Comparison of ENCODE assay signal across 9 mouse cellular contexts in the genomic region with DNA sequence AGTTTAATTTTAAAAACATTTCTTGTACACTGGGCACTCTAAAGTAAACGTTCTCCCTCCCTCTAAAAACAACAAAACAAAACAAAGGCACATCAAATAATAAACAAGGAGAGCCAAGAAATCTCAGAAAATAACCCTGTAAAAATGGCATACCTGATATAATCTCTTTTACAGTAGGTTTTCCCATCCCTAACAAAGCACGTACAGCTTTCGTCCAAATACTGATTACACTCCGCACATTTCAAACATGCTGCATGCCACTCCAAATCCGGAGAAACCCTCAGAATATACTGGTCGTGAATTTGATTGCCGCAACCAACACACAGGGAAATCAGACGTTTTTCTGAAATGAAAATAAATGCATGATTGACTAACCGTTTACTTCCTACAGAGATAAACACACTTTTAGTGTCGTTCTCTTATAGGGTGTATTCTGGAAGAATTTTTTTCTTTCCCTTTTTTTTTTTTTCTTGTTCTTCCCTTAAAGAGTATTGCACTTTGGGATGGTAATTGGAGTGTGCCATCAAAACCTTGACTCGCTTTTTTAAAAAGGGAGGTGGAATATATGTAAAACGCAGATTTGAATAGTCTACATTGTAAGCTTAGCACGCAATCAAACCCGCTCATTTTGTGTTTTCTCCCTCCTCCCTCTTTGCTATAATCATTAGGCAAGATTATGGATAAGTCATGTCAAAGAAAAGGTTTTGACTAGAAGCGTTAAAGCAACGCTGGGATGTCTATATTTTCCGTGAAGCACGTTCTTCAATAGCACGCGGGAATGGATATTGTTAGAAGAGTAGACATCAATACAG. TPM values are rescaled to one million over a fixed set of nuclear protein-coding genes. Genes with fewer than 3 reads are reported as not detected.
DNase-seq lines count a peak whose midpoint lies in the region; ATAC-seq and TF ChIP-seq lines count a peak whose summit lies in the region.
"Had no signal": no experiment of that assay in that cellular context is flagged by ENCODE, and none has a peak within 500 bp of the region (broad histone marks: within the 10 kb centered on the region; RNA-seq: fewer than 3 reads in every experiment).

No protein-coding gene starts in this region.

- peaks cover 92% of the 10 kb centered on the region for H3K27me3 ChIP-seq in heart, embryonic 13.5 days (replicated peaks)
- H3K27me3 ChIP-seq in embryonic facial prominence, embryonic 12.5 days = peaks cover 61% of the 10 kb centered on the region
- peaks cover 78% of the 10 kb centered on the region for H3K27me3 ChIP-seq in hindbrain, embryonic 15.5 days
- no peaks in the 10 kb centered on the region for H3K27me3 ChIP-seq in myocyte (ENCODE audit: control insufficient read depth, insufficient read depth, insufficient read length)

- H3K9me3 ChIP-seq in heart, embryonic 13.5 days = no peaks in the 10 kb centered on the region
- no peaks in the 10 kb centered on the region for H3K9me3 ChIP-seq in embryonic facial prominence, embryonic 12.5 days
- no peaks in the 10 kb centered on the region for H3K9me3 ChIP-seq in hindbrain, embryonic 15.5 days

- intact Hi-C loops in heart, postnatal 10 days (cut with DNase I) = no loop called here

- peak overlapping the region; percentile 71 for H3K9ac ChIP-seq in heart, embryonic 13.5 days
- peak overlapping the region; percentile 33; the same call in 1 of the 2 replicates for H3K9ac ChIP-seq in embryonic facial prominence, embryonic 12.5 days
- no peak overlapping the region for H3K9ac ChIP-seq in hindbrain, embryonic 15.5 days

- no peak overlapping the region for H3ac ChIP-seq in myocyte (ENCODE audit: control insufficient read depth, insufficient read length)

- peak overlapping the region; percentile 98 for H3K4me2 ChIP-seq in heart, embryonic 13.5 days
- peak overlapping the region; percentile 83 for H3K4me2 ChIP-seq in embryonic facial prominence, embryonic 12.5 days (replicated peaks)
- H3K4me2 ChIP-seq in hindbrain, embryonic 15.5 days = no peak overlapping the region
- H3K4me2 ChIP-seq in myocyte (ENCODE audit: low read depth) = peak overlapping the region; percentile 72

- no peaks in the 10 kb centered on the region for H3K79me2 ChIP-seq in myocyte (ENCODE audit: control insufficient read depth, insufficient read depth)

- peak overlapping the region; percentile 69 for H3K4me3 ChIP-seq in heart, embryonic 13.5 days
- H3K4me3 ChIP-seq in embryonic facial prominence, embryonic 12.5 days = peak overlapping the region; percentile 48
- H3K4me3 ChIP-seq in hindbrain, embryonic 15.5 days = peak overlapping the region; percentile 3; the same call in 1 of the 2 replicates
- peak overlapping the region; percentile 44 for H3K4me3 ChIP-seq in myocyte

- no peak for TF ChIP-seq POLR2A in myocyte (IDR thresholded peaks at IDR 0.05; ENCODE audit: insufficient read length, low read depth)

- no peaks in the 10 kb centered on the region for H3K36me3 ChIP-seq in heart, embryonic 13.5 days
- no peaks in the 10 kb centered on the region for H3K36me3 ChIP-seq in embryonic facial prominence, embryonic 12.5 days
- H3K36me3 ChIP-seq in hindbrain, embryonic 15.5 days = no peaks in the 10 kb centered on the region
- no peaks in the 10 kb centered on the region for H3K36me3 ChIP-seq in myocyte (ENCODE audit: control insufficient read depth, insufficient read depth)

- no peak for DNase-seq in heart, postnatal 10 days
- DNase-seq in frontal cortex, postnatal 14 days (ENCODE audit: low spot score in 2 of 2) = no peak
- no peak for DNase-seq in cerebellum, adult 11-12 months
- DNase-seq: kidney, adult 9 months had no signal

- WGBS in heart, embryonic 13.5 days = 2% methylated on average over 20 of the region's 20 CpGs
- 1% methylated on average over 20 of the region's 20 CpGs for WGBS in embryonic facial prominence, embryonic 12.5 days
- 2% methylated on average over 20 of the region's 20 CpGs for WGBS in hindbrain, embryonic 15.5 days

- H3K4me1 ChIP-seq in heart, embryonic 13.5 days = 0 out of 2 replicates have a peak, but pooled peaks cover 4% of the 10 kb centered on the region
- peaks cover 4% of the 10 kb centered on the region; the same call in 1 of the 2 replicates for H3K4me1 ChIP-seq in embryonic facial prominence, embryonic 12.5 days
- peaks cover 8% of the 10 kb centered on the region for H3K4me1 ChIP-seq in hindbrain, embryonic 15.5 days (replicated peaks)

- H3K27ac ChIP-seq in heart, embryonic 13.5 days (replicated peaks) = no peak overlapping the region
- H3K27ac ChIP-seq in embryonic facial prominence, embryonic 12.5 days = 0 out of 2 replicates have a peak overlapping the region, but pooled peaks have one; percentile 57
- no peak overlapping the region for H3K27ac ChIP-seq in hindbrain, embryonic 15.5 days (replicated peaks)

- ATAC-seq in heart, embryonic 13.5 days (ENCODE audit: extremely low read depth, insufficient number of reproducible peaks, low FRiP score, low TSS enrichment) = no peak
- no peak for ATAC-seq in embryonic facial prominence, embryonic 12.5 days (ENCODE audit: insufficient number of reproducible peaks, insufficient read depth, low FRiP score, low TSS enrichment)
- ATAC-seq in hindbrain, embryonic 15.5 days (ENCODE audit: low FRiP score, low read depth) = no peak
- no peak for ATAC-seq in megakaryocyte, adult 5-6 weeks (ENCODE audit: poor library complexity, severe bottlenecking)

TF ChIP-seq in myocyte, 11 proteins besides CTCF, POLR2A, EP300 and RAD21:
- TF ChIP-seq TCF3 (IDR thresholded peaks at IDR 0.05; ENCODE audit: insufficient read length, low read depth) (no peak), E2F4 (IDR thresholded peaks at IDR 0.05; ENCODE audit: insufficient read depth) (no peak), USF1 (IDR thresholded peaks at IDR 0.05; ENCODE audit: low read depth) (no peak), SRF (IDR thresholded peaks at IDR 0.05; ENCODE audit: control insufficient read depth, insufficient read length, low read depth) (no peak), CEBPB (IDR thresholded peaks at IDR 0.05; ENCODE audit: insufficient read depth, poor library complexity, severe bottlenecking) (no peak), MYOD1 (IDR thresholded peaks at IDR 0.05; ENCODE audit: control insufficient read depth in 1 of 3, insufficient read length in 2 of 3, low read depth in 2 of 3) (no peak), REST (IDR thresholded peaks at IDR 0.05; ENCODE audit: insufficient read depth, insufficient read length) (no peak), MYOG (IDR thresholded peaks at IDR 0.05; ENCODE audit: control insufficient read depth in 1 of 3, insufficient read depth in 1 of 3, insufficient read length in 2 of 3, low read depth in 2 of 3) (no peak), MAX (IDR thresholded peaks at IDR 0.05; ENCODE audit: low read depth) (no peak), TCF12 (IDR thresholded peaks at IDR 0.05; ENCODE audit: insufficient read depth, poor library complexity, severe bottlenecking) (no peak), POLR2AphosphoS2 (IDR thresholded peaks at IDR 0.05; ENCODE audit: insufficient read length, low read depth) (no peak)

RNA-seq across cellular contexts. Expression of a gene that starts 1.2 kb away (rescaled TPM):
- polyA plus RNA-seq in heart, embryonic 13.5 days (2015; fragmentation: Nextera tagmentation; extraction: Ambion mirVana) = 3.0 and 4.7 TPM in 2 replicates
- total RNA-seq in heart, postnatal 10 days (2021) = under 1 TPM; 0.42 to 0.43 TPM
- 44.8 and 55.6 TPM in 2 replicates for polyA plus RNA-seq in embryonic facial prominence, embryonic 12.5 days (2016; fragmentation: Nextera tagmentation; extraction: Ambion mirVana)
- 14.5 and 20.6 TPM in 2 replicates for polyA plus RNA-seq in hindbrain, embryonic 15.5 days (2015; fragmentation: Nextera tagmentation; extraction: Ambion mirVana)
- polyA plus RNA-seq in myocyte (2012; fragmentation: generic; extraction: Trizol) = 3.0 TPM
- total RNA-seq in megakaryocyte, adult 5-6 weeks (2015) = not detected in 2 replicates
- total RNA-seq in megakaryocyte, adult 5-6 weeks (2017) = not detected in 2 replicates

Comparison
In these comparisons a context has a peak if more than half of its experiments do, and no peak if none do; other contexts are left out.
1. H3K4me3 ChIP-seq: peak in every context shown above with its lines; median percentile 69 in heart, embryonic 13.5 days; 48 in embryonic facial prominence, embryonic 12.5 days; 44 in myocyte; 3 in hindbrain, embryonic 15.5 days.